Mouse (Mus musculus) limb, embryonic 11.5 days (tissue): Measurements from ENCODE around the gene Mrs2. TPM values are rescaled to one million over a fixed set of nuclear protein-coding genes. Genes with fewer than 3 reads are reported as not detected.

Source experiments
- ATAC-seq: fragments of 200-750 bp; cut with Nextera tagmentation; 2 replicates; pipeline ENCODE4 v1.8.0; 2017; ENCODE audit warnings: low read depth; ENCODE audit not compliant: insufficient number of reproducible peaks, low FRiP score, low TSS enrichment
- DNase-seq: peaks from one replicate; pipeline ENCODE4 v3.0.0-alpha.2; 2015; ENCODE audit warnings: low spot score
- H3K27ac ChIP-seq: fragments of 300-500 bp; sonication (generic); replicated peaks from 2 replicates; pipeline ENCODE4 v1.5.1; 2014; ENCODE audit warnings: low read depth, mild to moderate bottlenecking, low read length
- H3K27me3 ChIP-seq: fragments of 300-500 bp; sonication (generic); 2 replicates; pipeline ENCODE4 v1.6.1; 2014; ENCODE audit warnings: mild to moderate bottlenecking, low read length, mixed read lengths; ENCODE audit not compliant: control insufficient read depth, insufficient read depth
- H3K36me3 ChIP-seq: fragments of 300-500 bp; sonication (generic); 2 replicates; pipeline ENCODE4 v1.6.1; 2014; ENCODE audit warnings: mild to moderate bottlenecking, low read length, moderate library complexity, mixed read lengths; ENCODE audit not compliant: control insufficient read depth, insufficient read depth
- H3K4me1 ChIP-seq: fragments of 300-500 bp; sonication (generic); 2 replicates; pipeline ENCODE4 v1.6.1; 2014; ENCODE audit warnings: low read length, mixed read lengths; ENCODE audit not compliant: control insufficient read depth, insufficient read depth
- H3K4me2 ChIP-seq: fragments of 300-500 bp; sonication (generic); 2 replicates; pipeline ENCODE4 v1.6.1; 2014; ENCODE audit warnings: low read depth, mild to moderate bottlenecking, moderate library complexity; ENCODE audit not compliant: severe bottlenecking
- H3K4me3 ChIP-seq: fragments of 300-500 bp; sonication (generic); 2 replicates; pipeline ENCODE4 v1.5.1; 2014; ENCODE audit warnings: low read depth, low read length
- H3K9ac ChIP-seq: fragments of 300-500 bp; sonication (generic); 2 replicates; pipeline ENCODE4 v1.6.1; 2014; ENCODE audit warnings: mild to moderate bottlenecking, low read length
- H3K9me3 ChIP-seq: fragments of 300-500 bp; sonication (generic); 2 replicates; pipeline ENCODE4 v1.6.1; 2016; ENCODE audit warnings: low read length; ENCODE audit not compliant: control insufficient read depth
- WGBS: fragments of 180-500 bp; shearing (Covaris S2); extraction: QIAGEN DNeasy Blood & Tissue Kit; methylation state at CpG from one replicate; pipeline ENCODE4 v1.1.7; 2014; 5-methylcytosine and 5-hydroxymethylcytosine counted together
- polyA plus RNA-seq: library from polyadenylated mRNA; unstranded; fragments of >200 nt; fragmentation: Nextera tagmentation; extraction: Ambion mirVana; gene quantifications from 2 replicates; pipeline ENCODE4 v1.2.1, GENCODE M21; 2014

Gene Mrs2
- polyA plus RNA-seq, 1 experiment from 2014 or later, result 23.4 TPM

- H3K9ac ChIP-seq, result no peak overlapping the region
- no peaks in the 10 kb centered on the region for H3K4me1 ChIP-seq
- whole genome bisulfite sequencing, result 37% methylated on average over 5 of the region's 5 CpGs
- 0 out of 2 replicates have a peak overlapping the region, but pooled peaks have one; percentile 8 for H3K4me3 ChIP-seq
- no peaks in the 10 kb centered on the region for H3K36me3 ChIP-seq
- H3K4me2 ChIP-seq, result peak overlapping the region; percentile 34
- ATAC-seq (no peak), DNase-seq (no peak)
- no peaks in the 10 kb centered on the region for H3K27me3 ChIP-seq
- no peaks in the 10 kb centered on the region for H3K9me3 ChIP-seq
- H3K27ac ChIP-seq, result no peak overlapping the region
Measured at GRCm38 (mm10) chr13:24965846-24966201, 54.4 kb downstream of the Mrs2 start.

DNA sequence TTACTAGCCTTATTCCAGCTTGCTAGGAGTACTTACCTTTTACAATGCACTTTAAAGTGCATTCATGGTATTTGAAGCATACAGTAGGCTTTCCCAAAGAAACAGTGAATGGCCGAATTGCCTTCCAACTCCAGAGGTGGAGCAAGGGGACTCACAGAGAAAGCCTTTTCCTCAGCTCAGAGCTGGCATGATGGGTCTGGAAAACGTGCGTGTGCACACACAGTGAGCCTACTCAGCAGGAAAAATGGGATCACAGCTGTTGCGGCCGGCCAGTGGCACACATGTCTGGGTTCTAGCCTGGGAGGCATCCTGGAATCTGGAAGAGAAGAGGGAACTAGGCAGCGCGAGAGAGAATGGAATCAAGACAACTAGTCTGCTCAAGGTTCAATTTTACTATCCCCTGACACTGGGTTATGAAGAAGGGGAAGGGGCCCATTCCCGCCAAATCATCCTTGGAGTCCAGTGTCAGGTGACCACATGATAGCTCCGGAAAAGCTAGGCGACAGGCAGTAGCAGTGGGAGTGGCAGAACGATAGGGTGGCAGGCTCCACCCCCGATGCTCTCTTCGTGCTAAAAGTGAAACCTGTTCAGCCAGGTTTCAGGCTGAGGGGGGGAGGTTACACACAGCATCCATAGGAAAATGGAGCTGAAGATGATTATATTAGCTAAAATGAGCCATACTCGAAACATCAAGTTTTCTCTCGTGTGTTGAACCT is 54.9 kb downstream of the Mrs2 start:
- WGBS, result 15% methylated on average over 15 of the region's 15 CpGs

DNA sequence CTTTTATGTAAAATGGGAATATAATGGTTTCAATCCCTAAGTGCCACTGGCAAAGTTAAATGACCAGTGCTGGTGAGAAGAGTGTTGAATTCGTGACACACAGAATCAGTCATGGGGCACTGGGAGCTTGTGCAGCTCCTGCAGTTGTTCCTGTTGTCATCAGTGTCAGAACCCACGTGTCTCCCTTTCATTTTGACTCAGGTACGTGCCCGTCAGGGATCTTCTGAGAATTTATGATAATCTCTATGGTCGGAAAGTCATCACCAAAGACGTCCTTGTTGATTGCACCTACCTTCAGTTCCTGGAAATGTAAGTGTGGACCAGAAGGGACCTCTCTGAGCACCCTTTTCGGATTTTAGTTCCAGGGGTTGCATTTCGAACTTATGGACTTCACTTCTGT is 58.1 kb downstream of the Mrs2 start:
- Histone ChIP-seq H3K4me2 (no peak overlapping the region), H3K36me3 (no peaks in the 10 kb centered on the region), H3K9ac (no peak overlapping the region), H3K27me3 (no peaks in the 10 kb centered on the region), H3K9me3 (no peaks in the 10 kb centered on the region), H3K27ac (no peak overlapping the region), H3K4me1 (no peaks in the 10 kb centered on the region), H3K4me3 (no peak overlapping the region)
- 81% methylated on average over 8 of the region's 8 CpGs for WGBS
- ATAC-seq, result no peak
- DNase-seq, result no peak

More for the DNA sequence above, 54.9 kb downstream of the Mrs2 start:
- peak overlapping the region; percentile 34 for H3K4me2 ChIP-seq
- H3K36me3 ChIP-seq, result no peaks in the 10 kb centered on the region
- H3K9me3 ChIP-seq, result no peaks in the 10 kb centered on the region
- no peak overlapping the region for H3K27ac ChIP-seq
- peak; percentile 34 for DNase-seq
- 0 out of 2 replicates have a peak overlapping the region, but pooled peaks have one; percentile 8 for H3K4me3 ChIP-seq
- H3K27me3 ChIP-seq, result no peaks in the 10 kb centered on the region
- ATAC-seq, result no peak
- no peaks in the 10 kb centered on the region for H3K4me1 ChIP-seq
- no peak overlapping the region for H3K9ac ChIP-seq

DNA sequence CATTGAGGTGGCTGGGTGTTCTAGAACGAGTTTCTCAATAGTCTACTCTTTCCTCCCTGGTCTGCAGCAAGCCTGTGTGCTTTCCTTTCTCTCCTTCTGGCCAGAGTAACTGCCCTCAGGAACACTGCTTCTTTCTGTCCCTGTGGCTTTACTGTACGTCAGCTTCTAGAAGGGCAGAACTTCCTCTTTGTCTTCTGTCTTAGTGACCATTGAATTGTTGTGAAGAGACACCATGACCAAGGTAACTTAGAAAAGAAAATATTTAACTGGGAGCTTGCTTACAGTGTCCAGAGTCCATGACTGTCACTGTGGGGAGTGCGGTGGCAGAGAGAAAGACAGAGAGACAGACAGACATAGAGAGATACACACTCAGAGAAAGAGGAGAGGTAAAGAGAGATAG is 60.1 kb downstream of the Mrs2 start:
- 88% methylated on average over 3 of the region's 3 CpGs for WGBS
- no peak overlapping the region for H3K27ac ChIP-seq
- H3K36me3 ChIP-seq, result no peaks in the 10 kb centered on the region
- H3K9me3 ChIP-seq, result no peaks in the 10 kb centered on the region
- no peak overlapping the region for H3K4me3 ChIP-seq
- H3K27me3 ChIP-seq, result no peaks in the 10 kb centered on the region
- no peak for DNase-seq
- no peaks in the 10 kb centered on the region for H3K4me1 ChIP-seq
- no peak for ATAC-seq
- H3K4me2 ChIP-seq, result no peak overlapping the region
- no peak overlapping the region for H3K9ac ChIP-seq

DNA sequence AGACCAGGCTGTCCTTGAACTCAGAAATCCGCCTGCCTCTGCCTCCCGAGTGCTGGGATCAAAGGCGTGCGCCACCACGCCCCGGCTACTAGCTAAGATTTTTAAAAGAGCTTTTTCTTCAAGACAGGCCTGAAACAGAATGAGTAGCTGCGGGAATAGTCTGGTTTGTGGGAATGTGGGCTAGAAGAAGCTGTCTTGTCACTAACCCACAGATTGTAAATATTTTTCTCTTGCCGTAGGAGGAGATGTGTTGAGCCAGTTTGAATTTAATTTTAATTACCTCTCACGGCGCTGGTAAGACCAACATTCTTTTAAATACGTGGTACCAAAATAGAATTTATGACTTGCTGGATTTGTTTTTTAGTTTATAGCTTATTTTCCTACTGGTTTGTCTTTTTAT is 61.5 kb downstream of the Mrs2 start:
- WGBS, result 91% methylated on average over 11 of the region's 11 CpGs

GRCm38 (mm10) chr13:24955500-24955899 is 64.7 kb downstream of the Mrs2 start:
- Histone ChIP-seq H3K4me2 (no peak overlapping the region), H3K27me3 (no peaks in the 10 kb centered on the region), H3K4me1 (no peaks in the 10 kb centered on the region), H3K36me3 (no peaks in the 10 kb centered on the region), H3K27ac (no peak overlapping the region), H3K4me3 (no peak overlapping the region), H3K9ac (no peak overlapping the region), H3K9me3 (no peaks in the 10 kb centered on the region)
- DNase-seq, result peak; percentile 43
- ATAC-seq, result no peak
- 5% methylated on average over 10 of the region's 10 CpGs for WGBS

More for the DNA sequence above, 61.5 kb downstream of the Mrs2 start:
- Histone ChIP-seq H3K27ac (no peak overlapping the region), H3K36me3 (no peaks in the 10 kb centered on the region), H3K9ac (no peak overlapping the region), H3K4me3 (no peak overlapping the region), H3K9me3 (no peaks in the 10 kb centered on the region), H3K4me2 (no peak overlapping the region), H3K4me1 (no peaks in the 10 kb centered on the region), H3K27me3 (no peaks in the 10 kb centered on the region)
- ATAC-seq (no peak), DNase-seq (no peak)

- no peak overlapping the region for H3K9ac ChIP-seq
- H3K4me2 ChIP-seq, result no peak overlapping the region
- H3K9me3 ChIP-seq, result no peaks in the 10 kb centered on the region
- no peaks in the 10 kb centered on the region for H3K4me1 ChIP-seq
- no peaks in the 10 kb centered on the region for H3K36me3 ChIP-seq
- H3K27me3 ChIP-seq, result no peaks in the 10 kb centered on the region
- no peak overlapping the region for H3K27ac ChIP-seq
- WGBS, result 29% methylated on average over 11 of the region's 11 CpGs
- no peak overlapping the region for H3K4me3 ChIP-seq
- ATAC-seq (no peak), DNase-seq (no peak)
Measured at GRCm38 (mm10) chr13:24955091-24955490, 65.1 kb downstream of the Mrs2 start.

GRCm38 (mm10) chr13:24952659-24953058 is 67.5 kb downstream of the Mrs2 start:
- no peaks in the 10 kb centered on the region for H3K4me1 ChIP-seq
- no peak overlapping the region for H3K9ac ChIP-seq
- WGBS, result 81% methylated on average over 7 of the region's 7 CpGs
- H3K4me2 ChIP-seq, result no peak overlapping the region
- H3K27me3 ChIP-seq, result no peaks in the 10 kb centered on the region
- H3K36me3 ChIP-seq, result no peaks in the 10 kb centered on the region
- no peaks in the 10 kb centered on the region for H3K9me3 ChIP-seq
- ATAC-seq (no peak), DNase-seq (no peak)
- no peak overlapping the region for H3K27ac ChIP-seq
- H3K4me3 ChIP-seq, result no peak overlapping the region

- Histone ChIP-seq H3K9ac (no peak overlapping the region), H3K4me2 (no peak overlapping the region), H3K27me3 (no peaks in the 10 kb centered on the region), H3K9me3 (no peaks in the 10 kb centered on the region), H3K4me1 (no peaks in the 10 kb centered on the region), H3K4me3 (no peak overlapping the region), H3K36me3 (no peaks in the 10 kb centered on the region), H3K27ac (no peak overlapping the region)
- 90% methylated on average over 6 of the region's 6 CpGs for WGBS
- ATAC-seq, result no peak
- DNase-seq, result no peak
Measured at GRCm38 (mm10) chr13:24948870-24949269, 71.3 kb downstream of the Mrs2 start.
